Mouse (Mus musculus) forebrain, postnatal 0 days (tissue): ENCODE data around the gene Gm43552. TPM values are rescaled to one million over a fixed set of nuclear protein-coding genes. Genes with fewer than 3 reads are reported as not detected.
A peak's percentile ranks its signal among the peaks of the same experiment; 100 is the strongest.

Source experiments
- ATAC-seq: fragments of 200-750 bp; cut with Nextera tagmentation; 2 replicates; pipeline ENCODE4 v1.8.0; 2017; ENCODE audit warnings: mild to moderate bottlenecking, moderate library complexity
- DNase-seq: peaks from one replicate; pipeline ENCODE4 v3.0.0-alpha.2; 2015
- H3K27ac ChIP-seq: fragments of 300-500 bp; sonication (generic); 2 replicates; pipeline ENCODE4 v1.5.1; 2014; ENCODE audit warnings: low read depth, mild to moderate bottlenecking, antibody characterized with exemption, low read length, moderate library complexity, mixed read lengths
- H3K27me3 ChIP-seq: fragments of 300-500 bp; sonication (generic); 2 replicates; pipeline ENCODE4 v1.6.1; 2014; ENCODE audit warnings: mild to moderate bottlenecking, low read length, mixed read lengths; ENCODE audit not compliant: insufficient read depth
- H3K36me3 ChIP-seq: fragments of 300-500 bp; sonication (generic); 2 replicates; pipeline ENCODE4 v1.6.1; 2014; ENCODE audit warnings: mild to moderate bottlenecking, moderate library complexity; ENCODE audit not compliant: insufficient read depth
- H3K4me1 ChIP-seq: fragments of 300-500 bp; sonication (generic); 2 replicates; pipeline ENCODE4 v1.6.1; 2014; ENCODE audit warnings: antibody characterized with exemption; ENCODE audit not compliant: insufficient read depth
- H3K4me2 ChIP-seq: fragments of 300-500 bp; sonication (generic); 2 replicates; pipeline ENCODE4 v1.6.1; 2014; ENCODE audit warnings: low read depth, mild to moderate bottlenecking, moderate library complexity
- H3K4me3 ChIP-seq: fragments of 300-500 bp; sonication (generic); 2 replicates; pipeline ENCODE4 v1.5.1; 2014; ENCODE audit warnings: low read depth, low read length, mixed read lengths
- H3K9ac ChIP-seq: fragments of 300-500 bp; sonication (generic); 2 replicates; pipeline ENCODE4 v1.6.1; 2014; ENCODE audit warnings: mild to moderate bottlenecking
- H3K9me3 ChIP-seq: fragments of 300-500 bp; sonication (generic); 2 replicates; pipeline ENCODE4 v1.6.1; 2016; ENCODE audit warnings: low read length
- CTCF ChIP-seq: sonication (generic); IDR thresholded peaks from 2 replicates; pipeline ENCODE4 v1.5.1; 2016; ENCODE audit warnings: antibody characterized with exemption, control low read depth, low read depth
- WGBS: fragments of 180-500 bp; shearing (Covaris S2); extraction: QIAGEN DNeasy Blood & Tissue Kit; methylation state at CpG from one replicate; pipeline ENCODE4 v1.1.7; 2014; 5-methylcytosine and 5-hydroxymethylcytosine counted together
- polyA plus RNA-seq: library from polyadenylated mRNA; unstranded; fragments of >200 nt; fragmentation: Nextera tagmentation; extraction: Ambion mirVana; gene quantifications from 2 replicates; pipeline ENCODE4 v1.2.1, GENCODE M21; 2015
- total RNA-seq: library from RNA; depleted of rRNA; stranded (reverse); fragments of >200 nt; gene quantifications from 2 replicates; pipeline ENCODE4 v1.2.3, GENCODE M21; 2014

The Gm43552 gene
- total and polyA plus RNA-seq, 2 experiments from 2014 or later = not detected

- Histone ChIP-seq H3K4me1 (peaks cover 7% of the 10 kb centered on the region; the same call in 1 of the 2 replicates), H3K36me3 (0 out of 2 replicates have a peak, but pooled peaks cover 3% of the 10 kb centered on the region), H3K9ac (peak overlapping the region; percentile 88), H3K27ac (peak overlapping the region; percentile 92), H3K4me3 (peak overlapping the region; percentile 70), H3K27me3 (no peaks in the 10 kb centered on the region), H3K4me2 (peak overlapping the region; percentile 83), H3K9me3 (no peaks in the 10 kb centered on the region)
- DNase-seq (peak; percentile 78), ATAC-seq (peak; percentile 81)
- peak; percentile 51 for TF ChIP-seq CTCF
- WGBS = 5% methylated on average over 51 of the region's 57 CpGs
These were observed 592 bp downstream of the Gm43552 start for GRCm38 (mm10) chr5:65491767-65492715.

- H3K9me3 ChIP-seq = no peaks in the 10 kb centered on the region
- 0 out of 2 replicates have a peak, but pooled peaks cover 3% of the 10 kb centered on the region for H3K36me3 ChIP-seq
- H3K4me1 ChIP-seq = peaks cover 7% of the 10 kb centered on the region; the same call in 1 of the 2 replicates
- H3K4me2 ChIP-seq = no peak overlapping the region
- DNase-seq (no peak), ATAC-seq (no peak)
- TF ChIP-seq CTCF = no peak
- 66% methylated on average over 4 of the region's 4 CpGs for whole genome bisulfite sequencing
- H3K9ac ChIP-seq = no peak overlapping the region
- H3K27me3 ChIP-seq = no peaks in the 10 kb centered on the region
- no peak overlapping the region for H3K4me3 ChIP-seq
- H3K27ac ChIP-seq = no peak overlapping the region
These were observed 2.8 kb downstream of the Gm43552 start for GRCm38 (mm10) chr5:65489830-65490229.

GRCm38 (mm10) chr5:65488725-65489124 lies 3.9 kb downstream of the Gm43552 start:
- Histone ChIP-seq H3K4me2 (no peak overlapping the region), H3K27me3 (no peaks in the 10 kb centered on the region), H3K9ac (no peak overlapping the region), H3K4me1 (peaks cover 7% of the 10 kb centered on the region; the same call in 1 of the 2 replicates), H3K9me3 (no peaks in the 10 kb centered on the region), H3K27ac (no peak overlapping the region), H3K4me3 (no peak overlapping the region), H3K36me3 (0 out of 2 replicates have a peak, but pooled peaks cover 3% of the 10 kb centered on the region)
- ATAC-seq (no peak), DNase-seq (no peak)
- no peak for TF ChIP-seq CTCF
- WGBS = 89% methylated on average over 7 of the region's 7 CpGs

GRCm38 (mm10) chr5:65487381-65487780 lies 5.3 kb downstream of the Gm43552 start:
- ATAC-seq (no peak), DNase-seq (no peak)
- Histone ChIP-seq H3K4me2 (no peak overlapping the region), H3K9me3 (no peaks in the 10 kb centered on the region), H3K36me3 (0 out of 2 replicates have a peak, but pooled peaks cover 3% of the 10 kb centered on the region), H3K4me3 (no peak overlapping the region), H3K9ac (no peak overlapping the region), H3K27me3 (no peaks in the 10 kb centered on the region), H3K4me1 (peaks cover 7% of the 10 kb centered on the region; the same call in 1 of the 2 replicates), H3K27ac (no peak overlapping the region)
- 76% methylated on average over 10 of the region's 10 CpGs for WGBS
- no peak for TF ChIP-seq CTCF

- TF ChIP-seq CTCF = no peak
- H3K4me1 ChIP-seq = peaks cover 5% of the 10 kb centered on the region; the same call in 1 of the 2 replicates
- no peak overlapping the region for H3K27ac ChIP-seq
- H3K36me3 ChIP-seq = 0 out of 2 replicates have a peak, but pooled peaks cover 3% of the 10 kb centered on the region
- H3K9me3 ChIP-seq = no peaks in the 10 kb centered on the region
- no peaks in the 10 kb centered on the region for H3K27me3 ChIP-seq
- no peak overlapping the region for H3K9ac ChIP-seq
- WGBS = 78% methylated on average over 2 of the region's 2 CpGs
- no peak overlapping the region for H3K4me2 ChIP-seq
- ATAC-seq (no peak), DNase-seq (no peak)
- H3K4me3 ChIP-seq = no peak overlapping the region
These were observed 6.1 kb downstream of the Gm43552 start for GRCm38 (mm10) chr5:65486514-65486913.

GRCm38 (mm10) chr5:65482996-65483395 lies 9.6 kb downstream of the Gm43552 start:
- TF ChIP-seq CTCF = no peak

GRCm38 (mm10) chr5:65480511-65480910 lies 12.1 kb downstream of the Gm43552 start:
- no peak for TF ChIP-seq CTCF
- Histone ChIP-seq H3K9ac (no peak overlapping the region), H3K4me2 (no peak overlapping the region), H3K4me3 (no peak overlapping the region), H3K9me3 (no peaks in the 10 kb centered on the region), H3K27me3 (no peaks in the 10 kb centered on the region), H3K4me1 (no peaks in the 10 kb centered on the region), H3K36me3 (no peaks in the 10 kb centered on the region; the same call in 1 of the 2 replicates), H3K27ac (no peak overlapping the region)
- ATAC-seq = no peak
- 81% methylated on average over 4 of the region's 4 CpGs for WGBS
- no peak for DNase-seq

More at GRCm38 (mm10) chr5:65482996-65483395, 9.6 kb downstream of the Gm43552 start:
- Histone ChIP-seq H3K36me3 (no peaks in the 10 kb centered on the region), H3K27ac (no peak overlapping the region), H3K4me2 (no peak overlapping the region), H3K4me1 (no peaks in the 10 kb centered on the region), H3K9ac (no peak overlapping the region), H3K27me3 (no peaks in the 10 kb centered on the region), H3K9me3 (no peaks in the 10 kb centered on the region), H3K4me3 (no peak overlapping the region)
- 79% methylated on average over 4 of the region's 4 CpGs for WGBS
- ATAC-seq = no peak
- no peak for DNase-seq
